Mouse (Mus musculus) embryonic fibroblast, embryonic 13.5 days (primary cell): ENCODE results near the gene Shbg.

Experiments used
- CTCF ChIP-seq: IDR thresholded peaks from 2 replicates; pipeline ENCODE4 v1.5.1; 2011; ENCODE audit warnings: mild to moderate bottlenecking, control low read depth, low read length, moderate library complexity, borderline replicate concordance; ENCODE audit not compliant: insufficient read depth
- POLR2A ChIP-seq: IDR thresholded peaks from 2 replicates; pipeline ENCODE4 v1.6.1; 2011; ENCODE audit warnings: low read depth, mild to moderate bottlenecking, control low read depth, low read length, moderate library complexity

- TF ChIP-seq CTCF (no peak), POLR2A (no peak)
Observed at GRCm38 (mm10) chr11:69600098-69600497, 17.6 kb downstream of the Shbg start.
